Mouse (Mus musculus): ENCODE data around the gene Gon4l.

Gene Gon4l

DNA sequence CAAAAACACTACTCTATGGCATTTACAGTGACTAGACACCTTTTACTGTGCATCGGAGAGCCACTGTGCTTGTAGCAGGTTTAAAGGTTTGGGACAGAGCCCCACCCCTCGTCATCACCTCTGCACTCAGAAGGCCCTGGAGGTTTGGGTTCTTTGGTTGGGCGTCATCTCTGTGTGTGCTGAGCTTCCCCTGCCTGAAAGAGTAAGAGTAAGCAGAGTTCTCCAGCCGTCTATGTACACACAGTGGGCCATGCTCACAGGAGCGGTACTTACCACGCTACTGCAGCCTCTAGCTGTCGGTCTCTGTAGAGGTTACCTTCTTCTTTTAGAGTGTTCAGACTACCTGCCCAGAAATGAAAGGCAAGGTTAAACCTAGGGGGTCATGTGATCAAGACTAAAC, 77.6 kb downstream of the Gon4l start:
- DNase-seq (ENCODE audit: low spot score in 2 of 2), result no peak

DNA sequence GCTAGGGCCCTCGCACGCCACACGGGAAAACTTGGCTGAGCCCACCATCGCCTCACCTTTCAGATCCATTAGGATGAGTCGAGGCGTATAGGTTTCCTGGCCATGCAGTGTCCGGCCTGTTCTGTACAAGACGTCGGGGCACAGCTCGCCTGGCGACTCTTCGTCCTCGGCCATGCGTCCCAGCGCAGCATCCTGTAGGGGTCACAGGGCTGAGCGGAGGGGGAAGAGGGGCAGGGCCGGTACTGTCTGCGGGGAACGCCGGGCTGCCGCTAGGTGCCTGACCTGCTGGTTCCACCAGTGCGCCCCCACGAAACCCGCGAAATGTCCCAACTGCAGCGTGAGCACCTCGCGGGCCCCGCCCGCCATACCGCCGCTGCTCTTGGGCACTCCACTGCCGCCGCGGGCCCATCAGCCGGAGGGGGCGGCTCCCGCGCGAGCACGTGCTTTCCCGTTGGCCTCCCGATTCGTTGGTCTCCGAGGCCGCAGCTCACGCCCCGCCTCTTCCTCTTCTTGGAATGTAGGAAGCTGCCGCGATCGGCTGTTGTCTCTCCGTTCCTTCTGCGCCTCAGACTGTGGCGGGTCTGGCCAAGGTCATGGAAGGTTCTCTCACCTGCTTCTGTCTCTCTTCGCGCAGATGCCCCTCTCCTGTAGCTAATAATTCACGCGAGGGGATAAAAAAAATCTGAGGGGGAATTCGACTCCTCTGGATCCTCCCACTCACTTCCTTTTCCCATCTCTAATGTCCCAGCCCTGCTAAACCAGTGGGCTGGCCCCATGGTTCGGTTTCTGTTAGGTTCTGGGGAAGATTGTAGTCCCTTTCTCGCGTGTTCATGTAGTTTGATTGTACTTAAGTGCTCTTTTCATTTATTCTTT, 78.7 kb downstream of the Gon4l start, which contains the start of gene Msto1:
Msto1 (minus strand) TSS at position 489 of the 873 bp plus-strand sequence.
- DNase-seq (ENCODE audit: low spot score in 2 of 2), result peak; percentile 85 to 95

DNA sequence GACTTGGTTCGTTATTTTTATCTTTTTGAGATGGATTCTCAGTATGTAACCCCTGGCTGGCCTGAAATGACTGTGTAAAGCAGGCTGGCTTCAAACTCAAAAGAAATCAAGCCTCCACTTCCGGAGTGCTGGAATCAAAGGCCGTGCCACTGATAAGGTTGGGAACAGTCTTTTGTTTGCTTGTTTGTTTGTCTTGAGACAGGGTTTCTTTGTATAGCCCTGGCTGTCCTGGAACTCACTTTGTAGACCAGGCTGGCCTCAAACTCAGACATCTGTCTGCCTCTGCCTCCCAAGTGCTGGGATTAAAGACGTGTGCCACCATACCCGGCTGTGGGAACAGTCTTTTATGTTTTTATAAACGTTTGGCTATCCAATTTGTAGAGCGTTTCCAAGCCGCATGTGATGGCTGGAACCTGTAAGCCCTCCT, 79.4 kb downstream of the Gon4l start:
- peak in 1 of 2 experiments; percentile 20 for DNase-seq (ENCODE audit: low spot score in 2 of 2)

DNA sequence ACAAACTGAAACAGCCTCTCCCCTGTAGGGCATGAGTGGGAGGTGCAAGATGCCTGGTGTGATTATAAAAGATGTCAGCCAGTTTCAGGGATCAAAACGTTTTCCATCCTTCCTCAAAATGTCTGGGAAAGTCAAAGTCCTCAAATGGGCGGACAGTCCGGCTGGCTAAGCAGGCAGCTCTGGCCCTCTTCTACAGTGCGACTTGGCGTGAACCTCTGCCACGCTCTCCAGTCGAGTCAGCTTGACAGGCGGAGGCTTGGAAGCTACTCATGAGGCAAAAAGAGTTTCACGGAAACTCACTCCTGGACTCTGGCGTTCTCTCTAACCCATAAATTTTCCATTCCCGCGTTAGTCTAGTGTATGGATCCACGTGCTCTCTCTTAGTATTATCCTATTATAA, 84.0 kb downstream of the Gon4l start:
- no peak for DNase-seq (ENCODE audit: low spot score in 2 of 2)

DNA sequence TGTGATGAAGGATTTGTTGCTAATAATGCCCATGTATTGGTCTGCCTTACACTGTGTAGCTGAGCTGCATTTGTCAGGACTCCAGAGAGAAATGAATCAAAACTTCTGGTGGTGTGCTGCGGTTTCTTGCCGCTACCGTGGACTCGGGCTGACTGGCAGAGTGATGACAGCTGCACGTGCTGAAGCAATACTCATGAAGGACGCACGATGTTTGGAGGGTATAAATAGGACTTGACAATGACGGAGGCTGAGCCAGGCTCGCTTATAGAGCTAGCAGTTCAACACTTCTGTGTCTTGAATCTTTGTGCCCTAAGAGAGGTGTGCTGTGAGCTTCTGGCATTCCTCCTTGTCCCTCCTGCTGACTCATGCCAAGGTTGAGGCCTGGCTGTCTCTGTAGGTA, 86.4 kb downstream of the Gon4l start:
- no peak for DNase-seq (ENCODE audit: low spot score in 2 of 2)

DNA sequence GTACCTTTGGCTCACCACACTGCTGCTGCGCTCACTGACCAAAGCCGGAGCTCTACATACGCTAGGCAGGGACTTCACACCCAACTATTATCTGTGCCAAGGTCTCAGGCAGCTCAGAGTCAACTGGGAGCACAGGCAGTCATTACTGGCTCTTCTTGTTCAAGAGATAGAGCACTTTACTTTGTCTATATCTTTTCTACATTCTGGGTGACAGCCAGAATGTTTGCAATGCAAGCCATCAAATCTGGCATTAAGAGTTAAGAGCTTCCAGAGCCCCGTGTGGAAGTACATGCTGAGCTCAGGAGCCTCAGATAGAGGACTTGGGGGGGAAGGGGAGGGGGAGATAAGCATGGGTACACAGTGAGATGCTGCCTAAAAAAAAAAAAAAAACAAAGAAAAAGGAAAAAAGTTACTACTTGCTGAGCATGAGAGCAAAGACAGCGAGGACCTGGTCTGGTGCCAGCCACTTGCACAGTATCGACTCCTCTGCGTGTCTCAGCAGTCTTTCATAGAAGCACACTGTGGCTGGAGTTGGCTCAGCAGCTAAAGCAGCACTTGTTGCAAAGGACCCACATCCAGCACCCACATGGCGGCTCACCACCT, 89.1 kb downstream of the Gon4l start:
- DNase-seq (ENCODE audit: low spot score in 2 of 2), result peak in 1 of 2 experiments; percentile 34

DNA sequence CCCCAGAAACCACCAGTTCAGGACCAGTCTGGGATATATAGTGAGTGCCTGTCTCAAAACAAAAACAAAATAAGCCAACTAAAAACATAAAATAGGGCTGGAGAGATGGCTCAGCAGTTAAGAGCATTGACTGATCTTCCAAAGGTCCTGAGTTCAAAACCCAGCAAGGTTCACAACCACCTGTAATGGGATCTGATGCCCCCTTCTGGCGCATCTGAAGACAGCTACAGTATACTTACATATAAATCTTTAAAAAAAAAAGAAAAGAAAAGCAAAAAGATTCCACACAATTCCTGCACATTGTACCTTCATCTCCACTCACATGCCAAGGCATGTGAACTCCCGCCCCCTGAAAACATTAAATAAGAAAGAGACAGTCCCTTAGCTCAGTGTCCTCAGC, 90.6 kb downstream of the Gon4l start:
- no peak for DNase-seq (ENCODE audit: low spot score in 2 of 2)

DNA sequence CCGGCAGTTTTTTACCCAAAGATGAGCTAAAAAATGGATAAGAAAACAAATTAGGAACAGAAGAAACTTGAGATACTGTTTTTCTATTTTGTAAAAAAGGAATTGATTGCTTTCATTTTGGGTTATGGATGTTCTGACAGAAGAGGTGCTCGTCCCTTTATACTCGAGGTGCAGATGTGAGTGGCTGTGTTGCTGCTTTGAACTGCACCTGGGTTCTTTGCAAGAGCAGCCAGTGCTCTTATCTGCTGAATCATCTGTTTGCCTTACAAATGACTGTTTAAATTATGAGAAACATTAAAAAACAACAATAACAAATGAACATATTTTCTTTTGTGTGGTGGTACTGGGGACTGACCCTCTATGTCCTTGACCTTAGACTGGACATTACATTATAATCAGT, 94.5 kb downstream of the Gon4l start:
- DNase-seq (ENCODE audit: low spot score in 2 of 2), result no peak

DNA sequence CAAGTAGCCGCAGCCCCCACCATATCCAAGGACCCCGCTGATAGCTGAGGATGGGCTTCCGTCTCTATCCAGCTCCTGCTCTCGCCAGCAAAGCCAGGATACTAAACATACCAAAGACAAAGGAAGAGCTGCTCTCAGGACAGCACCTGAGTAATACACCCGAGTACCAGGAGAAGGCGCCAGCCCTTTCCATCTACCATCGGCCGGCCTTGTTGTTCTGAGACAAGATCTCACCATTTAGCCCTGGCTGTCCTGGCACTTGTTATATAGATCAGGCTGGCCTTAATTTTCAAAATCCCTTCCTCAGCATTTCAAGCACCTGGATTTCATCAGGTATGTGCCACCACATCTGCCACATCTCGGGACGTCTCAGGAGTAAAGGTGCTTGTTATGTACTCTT, 104.0 kb downstream of the Gon4l start:
- DNase-seq (ENCODE audit: low spot score in 2 of 2), result no peak

DNA sequence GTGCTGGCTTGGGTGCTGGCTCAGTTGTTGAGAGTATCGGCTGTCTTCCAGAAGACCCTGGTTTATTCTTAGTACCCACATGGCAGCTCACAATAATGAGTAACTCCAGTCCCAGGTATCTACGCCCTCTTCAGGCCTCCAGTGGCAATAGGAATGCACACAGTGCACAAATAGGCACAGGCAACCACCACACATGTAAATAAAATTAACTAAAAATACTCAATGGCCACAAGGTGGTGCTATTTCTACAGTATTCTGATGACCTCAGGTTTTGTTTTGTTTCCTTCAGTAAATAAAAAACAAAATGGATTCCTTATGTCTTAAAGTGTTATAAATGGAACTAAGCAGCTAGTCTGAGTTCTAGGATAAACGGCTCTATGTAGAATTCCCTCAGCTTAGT, 104.7 kb downstream of the Gon4l start:
- no peak for DNase-seq (ENCODE audit: low spot score in 2 of 2)

DNA sequence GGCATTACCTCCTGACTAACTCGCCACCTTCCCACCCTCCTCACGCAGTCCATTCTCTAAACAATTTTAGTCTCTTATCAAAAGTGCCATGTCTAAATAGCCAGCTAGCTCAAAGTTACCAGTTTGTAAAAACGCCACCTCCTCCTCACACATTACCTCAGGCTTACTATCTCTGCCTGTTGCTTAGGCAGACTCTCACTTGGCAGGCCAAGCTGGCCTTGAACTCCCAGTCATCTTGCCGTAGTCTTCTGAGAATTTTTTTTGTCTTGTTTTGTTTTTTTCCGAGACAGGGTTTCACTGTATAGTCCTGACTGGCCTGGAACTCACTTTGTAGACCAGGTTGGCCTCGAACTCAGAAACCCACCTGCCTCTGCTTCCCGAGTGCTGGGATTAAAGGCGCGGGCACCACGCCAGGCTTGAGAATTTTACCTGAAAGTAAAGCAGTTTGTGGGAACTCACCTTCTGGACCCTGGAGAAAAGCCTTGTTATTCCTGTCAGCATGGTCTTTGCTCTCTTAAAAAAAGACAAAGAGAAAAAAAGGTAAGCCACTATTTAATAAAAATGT, 107.4 kb downstream of the Gon4l start:
- no peak for DNase-seq (ENCODE audit: low spot score in 2 of 2)

DNA sequence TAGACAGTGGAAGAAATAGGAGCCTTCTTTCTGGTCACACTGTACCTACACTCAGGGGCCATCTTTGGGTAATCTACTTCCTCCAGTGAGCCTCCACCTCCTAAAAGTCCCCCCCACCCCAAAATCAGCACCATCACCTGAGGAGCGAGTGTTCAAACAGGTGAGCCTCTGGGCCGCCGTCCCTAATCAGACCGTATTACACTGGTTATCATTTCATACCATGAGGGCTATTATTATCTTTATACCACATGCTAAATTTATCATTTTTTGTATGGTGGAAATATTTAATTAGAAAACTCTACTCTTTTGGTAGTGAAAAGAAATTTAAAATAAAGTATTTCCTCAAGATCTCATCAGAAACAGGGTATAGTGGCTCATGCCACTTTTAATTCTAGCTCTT, 109.1 kb downstream of the Gon4l start:
- peak in 1 of 2 experiments; percentile 10 for DNase-seq (ENCODE audit: low spot score in 2 of 2)

DNA sequence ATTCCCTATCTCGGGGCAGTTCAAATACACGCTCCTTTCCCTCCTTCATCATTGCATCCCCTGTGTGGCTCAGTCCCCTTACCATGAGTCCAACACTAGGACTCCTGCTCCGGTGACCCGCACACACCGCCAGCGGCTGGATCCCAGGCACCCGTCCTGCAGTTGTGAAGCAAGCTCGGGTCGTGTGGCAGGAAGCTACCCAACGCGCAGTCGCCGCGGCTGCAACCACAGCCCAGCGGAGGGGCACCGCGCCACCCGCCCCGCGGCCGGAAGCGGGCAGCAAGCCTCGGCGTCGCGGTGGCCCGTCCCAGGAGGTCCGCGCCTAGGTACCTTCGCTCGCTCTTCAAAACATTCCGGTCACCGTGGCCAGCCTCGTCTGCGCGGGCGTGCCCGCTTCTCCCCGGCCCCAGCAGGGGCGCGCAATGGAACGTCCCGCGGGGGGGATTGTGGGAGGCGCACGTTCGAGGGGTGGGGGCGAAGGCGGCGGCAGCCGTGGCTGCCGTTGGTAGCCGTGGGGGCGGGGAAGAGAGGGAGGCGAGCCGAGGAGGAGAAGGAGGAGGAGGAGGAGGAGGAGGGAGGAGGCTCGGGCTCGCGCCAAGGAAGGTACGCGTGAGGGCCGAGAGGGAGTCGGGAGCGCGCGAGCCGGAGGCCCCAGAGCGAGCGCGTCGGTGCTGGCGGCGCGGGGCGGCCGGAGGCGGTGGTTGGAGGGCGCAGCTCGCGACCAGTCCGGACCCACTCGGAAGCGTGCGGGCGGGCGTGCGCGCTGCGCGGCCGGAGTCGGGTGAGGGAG, 115.0 kb downstream of the Gon4l start:
- peak; percentile 83 to 93 for DNase-seq (ENCODE audit: low spot score in 2 of 2)

DNA sequence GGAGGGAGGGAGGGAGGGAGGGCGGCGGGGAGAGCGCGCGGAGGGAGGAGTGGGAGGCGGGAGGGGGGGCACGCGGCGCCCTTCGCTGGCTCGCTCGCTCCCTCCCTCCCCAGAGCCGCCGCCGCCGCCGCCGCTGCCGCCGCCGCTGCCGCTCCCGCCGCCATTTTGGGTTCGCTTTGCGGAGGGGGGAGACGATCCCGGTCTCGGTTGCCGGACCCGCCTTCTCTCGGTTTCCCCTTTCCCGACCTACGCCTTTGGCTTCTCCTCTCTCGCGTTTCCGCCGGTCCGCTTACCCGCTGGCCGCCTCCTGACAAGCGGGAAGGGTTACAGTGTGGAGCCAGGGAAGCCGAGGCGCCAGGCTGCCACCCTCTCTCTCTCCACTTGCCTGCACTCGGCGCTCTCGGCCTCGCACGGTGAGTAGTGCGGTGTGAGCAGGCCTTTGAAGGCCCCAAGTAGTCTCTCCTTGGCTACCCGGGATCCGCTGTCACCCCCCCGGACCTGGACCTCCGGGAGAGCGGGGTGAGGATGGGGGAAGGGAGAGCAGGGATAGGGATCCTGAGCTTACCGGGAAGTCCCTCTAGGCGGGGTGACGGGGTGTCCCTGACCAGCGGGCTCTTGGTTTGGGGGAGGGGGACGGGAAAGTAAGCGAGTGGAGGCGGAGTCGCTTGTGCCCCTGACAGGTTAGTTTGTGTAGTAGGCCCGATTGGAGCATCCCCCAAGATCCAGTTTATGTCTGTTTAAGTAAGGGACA, 115.7 kb downstream of the Gon4l start, which contains the start of the genes Ash1l and Dap3:
Ash1l (plus strand) TSS at position 47 of the 751 bp plus-strand sequence.
Dap3 (minus strand) TSS at position 606 of the 751 bp plus-strand sequence.
- DNase-seq (ENCODE audit: low spot score in 2 of 2), result peak; percentile 85 to 90

DNA sequence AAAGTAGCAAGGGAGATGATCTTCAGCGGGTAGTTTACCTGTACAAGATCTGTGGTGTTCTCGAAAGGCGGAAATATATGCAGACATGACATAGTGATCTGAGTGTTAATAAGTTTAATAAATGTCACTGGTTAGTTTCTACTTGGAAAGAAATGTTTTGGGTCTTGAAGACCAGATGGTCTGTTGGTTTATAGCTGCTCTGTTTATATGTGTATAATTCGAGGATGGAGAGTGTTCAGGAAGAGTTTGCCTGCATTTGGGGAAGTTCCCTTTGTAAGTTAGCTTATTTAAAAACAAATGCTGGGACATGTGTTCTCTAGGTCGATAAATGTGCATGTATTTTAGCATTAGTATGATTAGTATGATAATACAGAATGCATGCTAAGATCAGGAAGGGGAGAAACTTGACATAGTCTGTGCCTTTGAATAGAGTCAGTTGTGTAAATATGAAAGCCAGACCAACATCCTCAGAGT, 116.3 kb downstream of the Gon4l start:
- DNase-seq (ENCODE audit: low spot score in 2 of 2), result no peak

DNA sequence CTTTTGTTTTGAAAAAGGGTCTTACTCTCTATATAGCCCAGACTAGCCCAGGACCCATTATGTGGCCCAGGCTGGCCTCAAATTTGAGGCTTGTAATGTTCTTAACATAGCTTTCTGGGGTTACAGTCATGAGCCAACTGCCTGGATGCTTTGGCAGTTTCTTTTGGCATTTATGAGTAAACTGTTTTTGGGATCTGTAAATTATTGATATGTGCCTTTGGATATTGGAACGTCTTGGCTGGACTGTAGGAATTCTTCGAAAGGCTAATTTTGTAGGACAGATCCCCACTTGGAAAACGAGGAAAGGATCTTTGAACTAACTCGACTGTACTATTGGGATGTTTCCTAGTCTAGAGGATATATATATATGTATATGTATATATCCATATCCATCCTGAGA, 118.2 kb downstream of the Gon4l start:
- DNase-seq (ENCODE audit: low spot score in 2 of 2), result no peak

DNA sequence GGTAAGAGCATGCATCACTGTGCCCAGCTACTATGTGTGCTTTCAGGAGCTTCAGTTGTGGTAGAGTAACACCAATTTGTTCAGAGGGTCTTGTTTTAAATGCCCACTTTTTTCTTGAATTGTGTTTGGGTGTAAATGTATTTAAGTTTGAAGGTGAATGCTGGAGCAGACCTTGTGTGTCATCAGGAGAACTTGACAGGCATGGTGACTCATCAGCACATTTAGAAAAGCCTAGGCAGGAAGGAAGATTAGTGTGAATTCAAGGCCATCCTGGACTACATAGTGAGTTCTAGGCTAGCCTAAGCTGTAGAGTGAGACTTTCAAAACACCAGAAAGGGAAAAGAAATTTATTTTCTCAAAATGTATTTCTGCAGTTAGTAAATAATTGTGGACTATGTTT, 118.7 kb downstream of the Gon4l start:
- no peak for DNase-seq (ENCODE audit: low spot score in 2 of 2)
